Mouse (Mus musculus): ENCODE data around the gene Sart1.

The Sart1 gene

GRCm38 (mm10) chr19:5327970-5328369 is 60.5 kb downstream of the Sart1 start:
- ATAC-seq (ENCODE audit: insufficient number of reproducible peaks, low FRiP score, low TSS enrichment) = no peak

All from cerebellum, adult (tissue).